Comparison of ENCODE assay signal across 8 mouse cellular contexts in genomic region chr2:33569240-33569639, GRCm38 (mm10).
DNase-seq lines count a peak whose midpoint lies in the region; ATAC-seq and TF ChIP-seq lines count a peak whose summit lies in the region.

No protein-coding gene starts in this region.

- H3K4me2 ChIP-seq in heart, embryonic 11.5 days: peak overlapping the region; percentile 49
- peak overlapping the region; percentile 13; the same call in 1 of the 2 replicates for H3K4me2 ChIP-seq in intestine, embryonic 14.5 days (ENCODE audit: low read length)
- H3K4me2 ChIP-seq in neural tube, embryonic 11.5 days (ENCODE audit: low read depth): peak overlapping the region; percentile 22; the same call in 1 of the 2 replicates

- DNase-seq in heart, adult 9 months (ENCODE audit: low spot score in 2 of 2): no peak
- DNase-seq in cerebellum, postnatal 25 days: peak; percentile 36 to 65
- DNase-seq in intestine, embryonic 14.5 days (ENCODE audit: low spot score): peak; percentile 73
- peak; percentile 59 for DNase-seq in neural tube, embryonic 11.5 days (ENCODE audit: low spot score)
- DNase-seq in right cerebral cortex, postnatal 14 days: no peak
- DNase-seq in urinary bladder, adult 18-20 months (ENCODE audit: low spot score in 2 of 2): no peak

- H3K27me3 ChIP-seq in heart, embryonic 11.5 days (ENCODE audit: control insufficient read depth, insufficient read depth, low read length): peaks cover 82% of the 10 kb centered on the region
- no peaks in the 10 kb centered on the region for H3K27me3 ChIP-seq in ES-Bruce4 (ENCODE audit: control insufficient read depth, insufficient read depth, low read length, poor library complexity, severe bottlenecking)
- peaks cover 45% of the 10 kb centered on the region for H3K27me3 ChIP-seq in intestine, embryonic 14.5 days (replicated peaks; ENCODE audit: control insufficient read depth, insufficient read depth, low read length)
- peaks cover 46% of the 10 kb centered on the region for H3K27me3 ChIP-seq in neural tube, embryonic 11.5 days (ENCODE audit: control insufficient read depth, insufficient read depth, low read length)

- ATAC-seq in heart, embryonic 11.5 days (replicated peaks; ENCODE audit: insufficient number of reproducible peaks, low FRiP score, low TSS enrichment): no peak
- ATAC-seq in intestine, embryonic 14.5 days (replicated peaks; ENCODE audit: low FRiP score, low TSS enrichment, low read depth): no peak
- no peak for ATAC-seq in neural tube, embryonic 11.5 days (ENCODE audit: insufficient read depth, low FRiP score, low TSS enrichment)

- H3K9me3 ChIP-seq in heart, embryonic 11.5 days (replicated peaks; ENCODE audit: control insufficient read depth, low read length): no peaks in the 10 kb centered on the region
- H3K9me3 ChIP-seq in ES-Bruce4 (replicated peaks; ENCODE audit: control insufficient read depth, insufficient read depth, low read length, poor library complexity, severe bottlenecking): no peaks in the 10 kb centered on the region
- no peaks in the 10 kb centered on the region for H3K9me3 ChIP-seq in intestine, embryonic 14.5 days (ENCODE audit: control insufficient read depth, low read length)
- H3K9me3 ChIP-seq in neural tube, embryonic 11.5 days (ENCODE audit: control insufficient read depth, low read length): no peaks in the 10 kb centered on the region

- 10% methylated on average over 9 of the region's 9 CpGs for whole genome bisulfite sequencing in heart, embryonic 11.5 days (ENCODE audit: insufficient replicate concordance)
- 12% methylated on average over 8 of the region's 9 CpGs for WGBS in intestine, embryonic 14.5 days
- 16% methylated on average over 9 of the region's 9 CpGs for WGBS in neural tube, embryonic 11.5 days

- H3K4me1 ChIP-seq in heart, embryonic 11.5 days (ENCODE audit: control insufficient read depth, insufficient read depth, low read length): no peaks in the 10 kb centered on the region
- no peaks in the 10 kb centered on the region for H3K4me1 ChIP-seq in ES-Bruce4 (ENCODE audit: control insufficient read depth, insufficient read depth, low read length)
- peaks cover 4% of the 10 kb centered on the region; the same call in 1 of the 2 replicates for H3K4me1 ChIP-seq in intestine, embryonic 14.5 days (replicated peaks; ENCODE audit: control insufficient read depth, insufficient read depth, low read length)
- no peaks in the 10 kb centered on the region for H3K4me1 ChIP-seq in neural tube, embryonic 11.5 days (ENCODE audit: control insufficient read depth, insufficient read depth, low read length)

- H3K36me3 ChIP-seq in heart, embryonic 11.5 days (ENCODE audit: control insufficient read depth, insufficient read depth, low read length): no peaks in the 10 kb centered on the region
- H3K36me3 ChIP-seq in ES-Bruce4 (ENCODE audit: control insufficient read depth, insufficient read depth, low read length, poor library complexity, severe bottlenecking): no peaks in the 10 kb centered on the region
- no peaks in the 10 kb centered on the region for H3K36me3 ChIP-seq in intestine, embryonic 14.5 days (ENCODE audit: control insufficient read depth, insufficient read depth, low read length)
- no peaks in the 10 kb centered on the region for H3K36me3 ChIP-seq in neural tube, embryonic 11.5 days (ENCODE audit: control insufficient read depth, insufficient read depth, low read length)

- TF ChIP-seq CTCF in ES-Bruce4 (IDR thresholded peaks at IDR 0.05; ENCODE audit: low read depth, low read length): peak; percentile 85

- H3K27ac ChIP-seq in heart, embryonic 11.5 days (ENCODE audit: low read depth, low read length): no peak overlapping the region
- H3K27ac ChIP-seq in ES-Bruce4 (ENCODE audit: insufficient read depth, low read length): no peak overlapping the region
- no peak overlapping the region for H3K27ac ChIP-seq in intestine, embryonic 14.5 days (ENCODE audit: low read depth)
- H3K27ac ChIP-seq in neural tube, embryonic 11.5 days (ENCODE audit: low read depth, low read length): no peak overlapping the region

- no peak overlapping the region for H3K4me3 ChIP-seq in heart, embryonic 11.5 days (ENCODE audit: low read depth, low read length)
- H3K4me3 ChIP-seq in ES-Bruce4 (ENCODE audit: low read depth, low read length): peak overlapping the region; percentile 7; the same call in 1 of the 2 replicates
- no peak overlapping the region for H3K4me3 ChIP-seq in intestine, embryonic 14.5 days (ENCODE audit: low read depth, low read length)
- H3K4me3 ChIP-seq in neural tube, embryonic 11.5 days (ENCODE audit: low read depth, low read length): 0 out of 2 replicates have a peak overlapping the region, but pooled peaks have one; percentile 3

- no peak for TF ChIP-seq EP300 in ES-Bruce4 (IDR thresholded peaks at IDR 0.05; ENCODE audit: insufficient read depth, low read depth, low read length)

- H3K9ac ChIP-seq in heart, embryonic 11.5 days (ENCODE audit: low read depth, low read length): no peak overlapping the region
- H3K9ac ChIP-seq in ES-Bruce4 (ENCODE audit: low read depth, poor library complexity, severe bottlenecking): no peak overlapping the region
- no peak overlapping the region for H3K9ac ChIP-seq in intestine, embryonic 14.5 days (ENCODE audit: low read length)
- H3K9ac ChIP-seq in neural tube, embryonic 11.5 days (ENCODE audit: low read length): no peak overlapping the region

- no peak for TF ChIP-seq POLR2A in ES-Bruce4 (IDR thresholded peaks at IDR 0.05; ENCODE audit: insufficient read depth, low read length)

Comparison
In these comparisons a context has a peak if more than half of its experiments do, and no peak if none do; other contexts are left out.
1. H3K4me3 ChIP-seq: peak in ES-Bruce4 (single experiment) and neural tube, embryonic 11.5 days (single experiment); none in heart, embryonic 11.5 days (single experiment) and intestine, embryonic 14.5 days (single experiment).
2. DNase-seq: peak in cerebellum, postnatal 25 days (2 of 2), intestine, embryonic 14.5 days (single experiment) and neural tube, embryonic 11.5 days (single experiment); none in heart, adult 9 months (0 of 2), right cerebral cortex, postnatal 14 days (single experiment) and urinary bladder, adult 18-20 months (0 of 2).
3. Peak in every context shown above with its lines, with median percentiles within 50 percentile points of each other: H3K4me2 ChIP-seq.